Mouse (Mus musculus): ENCODE data around the gene Gm10488. TPM values are rescaled to one million over a fixed set of nuclear protein-coding genes. Genes with fewer than 3 reads are reported as not detected.

Gene Gm10488
- polyA plus RNA-seq (2012) = not detected in 2 replicates

GRCm38 (mm10) chrX:29976014-29976413, at the start of gene Gm10488:
Gene Gm10488, plus strand, starts transcription at chrX:29976314.

All from megakaryocyte-erythroid progenitor cell, adult 5 weeks (primary cell).